9 mouse cellular contexts compared by ENCODE assay signal in the genomic region with DNA sequence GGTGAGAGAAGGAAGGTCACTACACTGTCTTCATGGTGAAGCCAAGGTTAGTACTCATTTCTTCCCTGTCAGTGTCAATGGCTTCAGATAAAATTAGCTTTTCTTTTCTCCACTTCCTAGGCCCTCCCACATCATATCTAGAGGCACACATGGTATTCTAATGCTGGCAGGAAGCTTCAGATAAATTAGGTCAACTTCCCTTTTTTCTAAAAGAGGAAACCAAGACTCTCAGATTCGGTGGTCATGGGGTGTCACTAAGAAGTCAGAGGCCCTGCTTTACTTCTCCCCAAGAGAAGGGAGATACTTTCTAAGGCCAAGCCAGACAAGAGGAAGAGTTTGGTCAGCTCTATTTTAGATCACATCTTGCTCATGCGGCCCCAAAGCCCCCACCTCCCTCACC. TPM values are rescaled to one million over a fixed set of nuclear protein-coding genes. Genes with fewer than 3 reads are reported as not detected.
DNase-seq lines count a peak whose midpoint lies in the region; ATAC-seq and TF ChIP-seq lines count a peak whose summit lies in the region.
"Had no signal": no experiment of that assay in that cellular context is flagged by ENCODE, and none has a peak within 500 bp of the region (broad histone marks: within the 10 kb centered on the region; RNA-seq: fewer than 3 reads in every experiment).

No protein-coding gene starts in this region.

- ATAC-seq in liver, embryonic 16.5 days (ENCODE audit: low read depth) = peak; percentile 63
- no peak for ATAC-seq in forebrain, postnatal 0 days
- no peak for ATAC-seq in hindbrain, embryonic 16.5 days

- no peak overlapping the region for H3K9ac ChIP-seq in liver, embryonic 16.5 days (ENCODE audit: low read depth, low read length)
- no peak overlapping the region for H3K9ac ChIP-seq in forebrain, postnatal 0 days
- no peak overlapping the region for H3K9ac ChIP-seq in hindbrain, embryonic 16.5 days (ENCODE audit: low read depth, low read length)

- H3K9me3 ChIP-seq in liver, embryonic 16.5 days (replicated peaks; ENCODE audit: control insufficient read depth, low read length) = no peaks in the 10 kb centered on the region
- H3K9me3 ChIP-seq in forebrain, postnatal 0 days (ENCODE audit: low read length) = no peaks in the 10 kb centered on the region
- H3K9me3 ChIP-seq in hindbrain, embryonic 10.5 days = no peaks in the 10 kb centered on the region
- H3K9me3 ChIP-seq in hindbrain, embryonic 16.5 days (ENCODE audit: control insufficient read depth, low read length) = no peaks in the 10 kb centered on the region

- DNase-seq in 416B (ENCODE audit: low read depth) (peak; percentile 98), A20 (ENCODE audit: low read depth, low spot score) (peak; percentile 82)
- DNase-seq in heart, adult 8-10 months (ENCODE audit: low spot score) = peak; percentile 51
- DNase-seq in forebrain, postnatal 0 days = no peak
- no peak for DNase-seq in hindbrain, embryonic 10.5 days (ENCODE audit: low spot score)
- DNase-seq in cerebellum, adult 9-10 months = no peak
- DNase-seq: kidney, postnatal 4 days had no signal

- H3K4me2 ChIP-seq in liver, embryonic 16.5 days (ENCODE audit: low read depth, low read length) = no peak overlapping the region
- no peak overlapping the region for H3K4me2 ChIP-seq in forebrain, postnatal 0 days (ENCODE audit: low read depth)
- no peak overlapping the region for H3K4me2 ChIP-seq in hindbrain, embryonic 16.5 days (ENCODE audit: low read length)

- H3K4me3 ChIP-seq in liver, embryonic 16.5 days (ENCODE audit: low read depth, low read length) = no peak overlapping the region
- H3K4me3 ChIP-seq in forebrain, postnatal 0 days (ENCODE audit: low read depth, low read length) = no peak overlapping the region
- H3K4me3 ChIP-seq in hindbrain, embryonic 10.5 days = no peak overlapping the region
- H3K4me3 ChIP-seq in hindbrain, embryonic 16.5 days (ENCODE audit: low read length) = no peak overlapping the region

- peaks cover 2% of the 10 kb centered on the region; the same call in 1 of the 2 replicates for H3K4me1 ChIP-seq in liver, embryonic 16.5 days (ENCODE audit: control insufficient read depth, low read depth, low read length)
- H3K4me1 ChIP-seq in forebrain, postnatal 0 days (ENCODE audit: insufficient read depth) = no peaks in the 10 kb centered on the region
- H3K4me1 ChIP-seq in hindbrain, embryonic 10.5 days (replicated peaks) = no peaks in the 10 kb centered on the region
- no peaks in the 10 kb centered on the region for H3K4me1 ChIP-seq in hindbrain, embryonic 16.5 days (ENCODE audit: control insufficient read depth, insufficient read depth, low read depth, low read length)

- H3K36me3 ChIP-seq in liver, embryonic 16.5 days (ENCODE audit: control insufficient read depth, insufficient read depth) = no peaks in the 10 kb centered on the region
- H3K36me3 ChIP-seq in forebrain, postnatal 0 days (ENCODE audit: insufficient read depth) = no peaks in the 10 kb centered on the region
- no peaks in the 10 kb centered on the region for H3K36me3 ChIP-seq in hindbrain, embryonic 10.5 days
- no peaks in the 10 kb centered on the region for H3K36me3 ChIP-seq in hindbrain, embryonic 16.5 days (ENCODE audit: control insufficient read depth, insufficient read depth, low read length)

- no peaks in the 10 kb centered on the region for H3K27me3 ChIP-seq in liver, embryonic 16.5 days (ENCODE audit: control insufficient read depth, insufficient read depth, low read depth, low read length)
- H3K27me3 ChIP-seq in forebrain, postnatal 0 days (ENCODE audit: insufficient read depth, low read length) = no peaks in the 10 kb centered on the region
- no peaks in the 10 kb centered on the region for H3K27me3 ChIP-seq in hindbrain, embryonic 10.5 days (ENCODE audit: insufficient read depth, poor library complexity, severe bottlenecking)
- no peaks in the 10 kb centered on the region for H3K27me3 ChIP-seq in hindbrain, embryonic 16.5 days (replicated peaks; ENCODE audit: control insufficient read depth, insufficient read depth, low read length)

- TF ChIP-seq CTCF in forebrain, postnatal 0 days (IDR thresholded peaks at IDR 0.05; ENCODE audit: low read depth) = no peak

- 0 out of 2 replicates have a peak overlapping the region, but pooled peaks have one; percentile 31 for H3K27ac ChIP-seq in liver, embryonic 16.5 days (ENCODE audit: low read length)
- H3K27ac ChIP-seq in forebrain, postnatal 0 days (ENCODE audit: low read depth, low read length) = no peak overlapping the region
- no peak overlapping the region for H3K27ac ChIP-seq in hindbrain, embryonic 10.5 days
- H3K27ac ChIP-seq in hindbrain, embryonic 16.5 days (ENCODE audit: low read depth, low read length) = no peak overlapping the region

- 11% methylated on average over 2 of the region's 2 CpGs for WGBS in liver, embryonic 16.5 days (ENCODE audit: insufficient replicate concordance)
- WGBS in forebrain, postnatal 0 days = 87% methylated on average over 2 of the region's 2 CpGs
- 82% methylated on average over 2 of the region's 2 CpGs for WGBS in hindbrain, embryonic 10.5 days
- 91% methylated on average over 2 of the region's 2 CpGs for WGBS in hindbrain, embryonic 16.5 days

RNA-seq across cellular contexts. Expression of gene Cd200r3, which starts 19.3 kb away (rescaled TPM):
- not detected for total RNA-seq in heart, adult 8-10 months (2022)
- polyA plus RNA-seq in liver, embryonic 16.5 days (2015; fragmentation: Nextera tagmentation; extraction: Ambion mirVana) = 0.98 and 1.3 TPM in 2 replicates
- total RNA-seq in forebrain, postnatal 0 days (2014; rRNA removed) = not detected in 2 replicates
- polyA plus RNA-seq in forebrain, postnatal 0 days (2015; fragmentation: Nextera tagmentation; extraction: Ambion mirVana) = 0.16 and 0.20 TPM in 2 replicates
- polyA plus RNA-seq in hindbrain, embryonic 10.5 days (2016; fragmentation: Nextera tagmentation; extraction: Ambion mirVana) = not detected in 2 replicates
- 0.10 TPM in 1 of 2 replicates, not detected in the other for polyA plus RNA-seq in hindbrain, embryonic 16.5 days (2015; fragmentation: Nextera tagmentation; extraction: Ambion mirVana)

Comparison
In these comparisons a context has a peak if more than half of its experiments do, and no peak if none do; other contexts are left out.
1. DNase-seq: peak in 416B (single experiment), A20 (single experiment) and heart, adult 8-10 months (single experiment); none in forebrain, postnatal 0 days (single experiment), hindbrain, embryonic 10.5 days (single experiment) and cerebellum, adult 9-10 months (single experiment).